Mouse (Mus musculus) MEL (cell line): ENCODE data around the gene Vps53. TPM values are rescaled to one million over a fixed set of nuclear protein-coding genes. Genes with fewer than 3 reads are reported as not detected.
A peak's percentile ranks its signal among the peaks of the same experiment; 100 is the strongest.

Source experiments
- DNase-seq: peaks from one replicate; pipeline ENCODE4 v3.0.0; 2011; ENCODE audit warnings: low read depth, low spot score
- H3K27ac ChIP-seq: 2 replicates; pipeline ENCODE4 v1.5.1; 2012; ENCODE audit warnings: low read depth, mild to moderate bottlenecking, control low read depth, low read length, moderate library complexity; ENCODE audit not compliant: control insufficient read depth
- H3K27me3 ChIP-seq, 2 experiments: fragments of 150-350 bp in 1 of 2; sonication (generic) in 1 of 2; 2 replicates each; pipeline ENCODE4 v1.6.1; 2012; ENCODE audit warnings: low read length in 2 of 2, mild to moderate bottlenecking in 2 of 2, improper control_type of control experiment in 1 of 2, moderate library complexity in 1 of 2; ENCODE audit not compliant: insufficient read depth in 2 of 2, control insufficient read depth in 1 of 2
- H3K36me3 ChIP-seq, 2 experiments: 2 replicates each; pipeline ENCODE4 v1.6.1; 2012 to 2014; ENCODE audit warnings: low read length in 2 of 2, improper control_type of control experiment in 1 of 2, inconsistent platforms in 1 of 2, mild to moderate bottlenecking in 1 of 2; ENCODE audit not compliant: insufficient read depth in 2 of 2, control insufficient read depth in 1 of 2
- H3K4me1 ChIP-seq, 2 experiments: fragments of 150-350 bp in 1 of 2; sonication (generic) in 1 of 2; 2 replicates each; pipeline ENCODE4 v1.6.1; 2012; ENCODE audit warnings: low read length in 2 of 2, improper control_type of control experiment in 1 of 2, mild to moderate bottlenecking in 1 of 2; ENCODE audit not compliant: insufficient read depth in 2 of 2, control insufficient read depth in 1 of 2
- H3K4me3 ChIP-seq, 2 experiments: fragments of 150-350 bp in 1 of 2; sonication (generic) in 1 of 2; 2 replicates each; pipeline ENCODE4 v1.5.1; 2012; ENCODE audit warnings: low read depth in 2 of 2, low read length in 2 of 2, mild to moderate bottlenecking in 2 of 2, moderate library complexity in 2 of 2, control low read depth in 1 of 2, improper control_type of control experiment in 1 of 2; ENCODE audit not compliant: control insufficient read depth in 1 of 2, insufficient read depth in 1 of 2
- H3K79me2 ChIP-seq: 2 replicates; pipeline ENCODE4 v1.6.1; 2012; ENCODE audit warnings: mild to moderate bottlenecking, low read length, moderate library complexity; ENCODE audit not compliant: control insufficient read depth, poor library complexity, insufficient read depth
- H3K9ac ChIP-seq: 2 replicates; pipeline ENCODE4 v1.6.1; 2012; ENCODE audit warnings: low read depth, mild to moderate bottlenecking, control low read depth, low read length, moderate library complexity; ENCODE audit not compliant: control insufficient read depth, poor library complexity, severe bottlenecking
- H3K9me3 ChIP-seq: fragments of 150-350 bp; sonication (generic); replicated peaks from 2 replicates; pipeline ENCODE4 v1.6.1; 2012; ENCODE audit warnings: mild to moderate bottlenecking, low read length, improper control_type of control experiment, moderate library complexity; ENCODE audit not compliant: insufficient read depth
- CHD1 ChIP-seq: IDR thresholded peaks from 2 replicates; pipeline ENCODE4 v1.6.1; 2012; ENCODE audit warnings: low read depth, mild to moderate bottlenecking, inconsistent platforms, low read length, improper control_type of control experiment
- CTCF ChIP-seq, 3 experiments: IDR thresholded peaks in 2 of 3; conservative IDR thresholded peaks in 1 of 3; 2 replicates each; pipeline ENCODE4 v1.5.1; 2011 to 2012; ENCODE audit warnings: low read length in 3 of 3, low read depth in 2 of 3, mild to moderate bottlenecking in 2 of 3, improper control_type of control experiment in 1 of 3, inconsistent platforms in 1 of 3, mixed read lengths in 1 of 3, moderate library complexity in 1 of 3; ENCODE audit not compliant: control insufficient read depth in 1 of 3, insufficient read depth in 1 of 3, poor library complexity in 1 of 3, severe bottlenecking in 1 of 3
- EP300 ChIP-seq, 2 experiments: IDR thresholded peaks; 2 replicates each; pipeline ENCODE4 v1.6.1; 2011; ENCODE audit warnings: improper control_type of control experiment in 2 of 2, low read length in 2 of 2, low read depth in 1 of 2, mild to moderate bottlenecking in 1 of 2
- ETS1 ChIP-seq: IDR thresholded peaks from 2 replicates; pipeline ENCODE4 v1.6.1; 2012; ENCODE audit warnings: low read depth, mild to moderate bottlenecking, inconsistent platforms, low read length, improper control_type of control experiment, moderate library complexity
- KAT2A ChIP-seq: conservative IDR thresholded peaks from 2 replicates; pipeline ENCODE4 v1.6.1; 2012; ENCODE audit warnings: low read depth, low read length, improper control_type of control experiment, inconsistent platforms
- MAX ChIP-seq: IDR thresholded peaks from 2 replicates; pipeline ENCODE4 v1.6.1; 2011; ENCODE audit warnings: low read length, improper control_type of control experiment
- MAZ ChIP-seq: IDR thresholded peaks from 2 replicates; pipeline ENCODE4 v1.6.1; 2012; ENCODE audit warnings: low read depth, mild to moderate bottlenecking, inconsistent platforms, low read length, improper control_type of control experiment
- MEF2A ChIP-seq: IDR thresholded peaks from 2 replicates; pipeline ENCODE4 v1.6.1; 2014; ENCODE audit warnings: low read depth, mild to moderate bottlenecking, inconsistent platforms, low read length, improper control_type of control experiment; ENCODE audit not compliant: poor library complexity, insufficient replicate concordance, severe bottlenecking; ENCODE audit errors: extremely low read depth
- MYB ChIP-seq: IDR thresholded peaks from 2 replicates; pipeline ENCODE4 v1.6.1; 2011; ENCODE audit warnings: mild to moderate bottlenecking, low read depth, low read length, improper control_type of control experiment
- MYC ChIP-seq: IDR thresholded peaks from 2 replicates; pipeline ENCODE4 v1.6.1; 2011; ENCODE audit warnings: low read depth, mild to moderate bottlenecking, low read length, improper control_type of control experiment, moderate library complexity
- NELFE ChIP-seq: IDR thresholded peaks from 2 replicates; pipeline ENCODE4 v1.6.1; 2011; ENCODE audit warnings: low read depth, low read length, improper control_type of control experiment
- POLR2AphosphoS5 ChIP-seq: IDR thresholded peaks from 2 replicates; pipeline ENCODE4 v1.6.1; 2012; ENCODE audit warnings: low read depth, borderline replicate concordance, mild to moderate bottlenecking, inconsistent platforms, low read length, moderate library complexity, mixed read lengths
- TBP ChIP-seq: IDR thresholded peaks from 2 replicates; pipeline ENCODE4 v1.8.0; 2011; ENCODE audit warnings: low read depth, low read length, improper control_type of control experiment
- UBTF ChIP-seq: IDR thresholded peaks from 2 replicates; pipeline ENCODE4 v1.6.1; 2012; ENCODE audit warnings: low read depth, mild to moderate bottlenecking, inconsistent platforms, low read length, improper control_type of control experiment, moderate library complexity, borderline replicate concordance; ENCODE audit not compliant: insufficient read depth
- USF1 ChIP-seq: IDR thresholded peaks from 2 replicates; pipeline ENCODE4 v1.6.1; 2014; ENCODE audit warnings: low read depth, mild to moderate bottlenecking, inconsistent platforms, low read length, improper control_type of control experiment, moderate library complexity
- ZKSCAN1 ChIP-seq: IDR thresholded peaks from 2 replicates; pipeline ENCODE4 v1.6.1; 2012; ENCODE audit warnings: low read depth, mild to moderate bottlenecking, inconsistent platforms, low read length, improper control_type of control experiment, moderate library complexity
- ZNF384 ChIP-seq: IDR thresholded peaks from 2 replicates; pipeline ENCODE4 v1.6.1; 2012; ENCODE audit warnings: low read depth, mild to moderate bottlenecking, inconsistent platforms, low read length, improper control_type of control experiment
- polyA plus RNA-seq, 2 experiments: library from polyadenylated mRNA; stranded (reverse) in 1 of 2; unstranded in 1 of 2; fragments of >175 nt in 1 of 2; fragments of >200 nt in 1 of 2; gene quantifications; 2 replicates each; pipeline versions ENCODE4 v1.2.1 to v1.2.4; 2012; ENCODE audit warnings: low replicate concordance in 2 of 2, low read depth in 1 of 2; ENCODE audit not compliant: insufficient read length in 2 of 2, insufficient read depth in 1 of 2, missing spikeins in 1 of 2
- total RNA-seq: library from RNA; depleted of rRNA; stranded (reverse); fragments of 300-350 nt; gene quantifications from 2 replicates; pipeline ENCODE4 v1.2.3, GENCODE M21; 2012

Vps53 gene
- total and polyA plus RNA-seq, 3 experiments = 38.4 to 50.4 TPM; not detected in 1

- Histone ChIP-seq H3K27me3 (no peaks in the 10 kb centered on the region), H3K4me3 (no peak overlapping the region), H3K4me1 (peaks cover 0 to 5% of the 10 kb centered on the region in 2 experiments; a peak in 3 of 4 replicates), H3K36me3 (peaks cover 0 to 10% of the 10 kb centered on the region in 2 experiments; a peak in 2 of 4 replicates), H3K79me2 (no peaks in the 10 kb centered on the region), H3K27ac (no peak overlapping the region), H3K9me3 (no peaks in the 10 kb centered on the region), H3K9ac (no peak overlapping the region)
- TF ChIP-seq TBP (no peak), MEF2A (no peak), ZNF384 (no peak), MYB (no peak), MYC (no peak), UBTF (no peak), USF1 (no peak), NELFE (no peak), MAX (no peak)
- peak; percentile 51 for DNase-seq
These were observed 48.6 kb downstream of the Vps53 start for GRCm38 (mm10) chr11:76130859-76131258.

GRCm38 (mm10) chr11:76125386-76125785 is 54.1 kb downstream of the Vps53 start:
- H3K4me1 ChIP-seq = no peaks in the 10 kb centered on the region; a peak in 1 of 4 replicates
- no peak for TF ChIP-seq CTCF (IDR thresholded peaks at IDR 0.05 in 2 of 3, conservative IDR thresholded peaks at IDR 0.05 in 1 of 3; ENCODE audit: control insufficient read depth in 1 of 3, insufficient read depth in 1 of 3, low read depth in 2 of 3, low read length in 3 of 3, poor library complexity in 1 of 3, severe bottlenecking in 1 of 3)
- no peak for TF ChIP-seq MAZ
- TF ChIP-seq EP300 (IDR thresholded peaks at IDR 0.05; ENCODE audit: low read depth in 1 of 2, low read length in 2 of 2) = no peak
- no peak for TF ChIP-seq ZKSCAN1
- no peak for TF ChIP-seq POLR2AphosphoS5
- no peak for TF ChIP-seq MEF2A
- no peak for TF ChIP-seq ETS1
- no peak for TF ChIP-seq CHD1
- no peak for TF ChIP-seq KAT2A
- TF ChIP-seq, all 39 proteins: peak for 0
- no peaks in the 10 kb centered on the region for H3K27me3 ChIP-seq
- H3K9me3 ChIP-seq = no peaks in the 10 kb centered on the region
- DNase-seq = no peak
- H3K4me3 ChIP-seq = no peak overlapping the region
- no peak overlapping the region for H3K9ac ChIP-seq
- no peak overlapping the region for H3K27ac ChIP-seq
- H3K79me2 ChIP-seq = no peaks in the 10 kb centered on the region
- peaks cover 2 to 3% of the 10 kb centered on the region in 2 experiments for H3K36me3 ChIP-seq
